Mouse (Mus musculus): ENCODE measurements around the gene Reln. TPM values are rescaled to one million over a fixed set of nuclear protein-coding genes. Genes with fewer than 3 reads are reported as not detected.

Reln gene
- total and polyA plus RNA-seq, 2 experiments from 2014 or later, result 25.3 to 189 TPM

GRCm38 (mm10) chr5:22007304-22008059 lies 337.0 kb downstream of the Reln start:
- ATAC-seq (ENCODE audit: low FRiP score) (no peak), DNase-seq (ENCODE audit: low spot score) (no peak)
- Histone ChIP-seq H3K36me3 (ENCODE audit: insufficient read depth, low read length) (no peaks in the 10 kb centered on the region), H3K4me1 (ENCODE audit: insufficient read depth, low read length) (no peaks in the 10 kb centered on the region), H3K4me2 (ENCODE audit: low read depth, low read length, poor library complexity, severe bottlenecking) (no peak overlapping the region), H3K27ac (ENCODE audit: low read depth, low read length) (no peak overlapping the region), H3K27me3 (ENCODE audit: insufficient read depth, low read length) (no peaks in the 10 kb centered on the region), H3K4me3 (ENCODE audit: low read depth, low read length) (no peak overlapping the region), H3K9me3 (ENCODE audit: low read length) (no peaks in the 10 kb centered on the region), H3K9ac (replicated peaks; ENCODE audit: low read length, poor library complexity, severe bottlenecking) (no peak overlapping the region)
- TF ChIP-seq CTCF (IDR thresholded peaks at IDR 0.05), result no peak
- 64% methylated on average over 11 of the region's 11 CpGs for WGBS

GRCm38 (mm10) chr5:22003858-22004257 lies 340.6 kb downstream of the Reln start:
- Histone ChIP-seq H3K36me3 (ENCODE audit: insufficient read depth, low read length) (no peaks in the 10 kb centered on the region), H3K9ac (replicated peaks; ENCODE audit: low read length, poor library complexity, severe bottlenecking) (no peak overlapping the region), H3K27me3 (ENCODE audit: insufficient read depth, low read length) (no peaks in the 10 kb centered on the region), H3K9me3 (ENCODE audit: low read length) (no peaks in the 10 kb centered on the region), H3K4me2 (ENCODE audit: low read depth, low read length, poor library complexity, severe bottlenecking) (no peak overlapping the region), H3K27ac (ENCODE audit: low read depth, low read length) (no peak overlapping the region), H3K4me3 (ENCODE audit: low read depth, low read length) (no peak overlapping the region), H3K4me1 (ENCODE audit: insufficient read depth, low read length) (no peaks in the 10 kb centered on the region)
- ATAC-seq (ENCODE audit: low FRiP score), result no peak
- TF ChIP-seq CTCF (IDR thresholded peaks at IDR 0.05), result peak; percentile 61
- 78% methylated on average over 4 of the region's 4 CpGs for WGBS
- DNase-seq (ENCODE audit: low spot score), result no peak

- Histone ChIP-seq H3K4me2 (ENCODE audit: low read depth, low read length, poor library complexity, severe bottlenecking) (no peak overlapping the region), H3K9me3 (ENCODE audit: low read length) (no peaks in the 10 kb centered on the region), H3K4me1 (ENCODE audit: insufficient read depth, low read length) (no peaks in the 10 kb centered on the region), H3K9ac (replicated peaks; ENCODE audit: low read length, poor library complexity, severe bottlenecking) (no peak overlapping the region), H3K4me3 (ENCODE audit: low read depth, low read length) (no peak overlapping the region), H3K27me3 (ENCODE audit: insufficient read depth, low read length) (no peaks in the 10 kb centered on the region), H3K36me3 (ENCODE audit: insufficient read depth, low read length) (no peaks in the 10 kb centered on the region), H3K27ac (ENCODE audit: low read depth, low read length) (no peak overlapping the region)
- TF ChIP-seq CTCF (IDR thresholded peaks at IDR 0.05), result no peak
- DNase-seq (ENCODE audit: low spot score) (peak; percentile 43), ATAC-seq (ENCODE audit: low FRiP score) (no peak)
- 74% methylated on average over 5 of the region's 5 CpGs for WGBS
Measured at GRCm38 (mm10) chr5:21987711-21988110, 356.8 kb downstream of the Reln start.

- no peak for ATAC-seq (ENCODE audit: low FRiP score)
- no peaks in the 10 kb centered on the region for H3K27me3 ChIP-seq (ENCODE audit: insufficient read depth, low read length)
- peak; percentile 50 for DNase-seq (ENCODE audit: low spot score)
- no peak overlapping the region for H3K4me3 ChIP-seq (ENCODE audit: low read depth, low read length)
- no peaks in the 10 kb centered on the region for H3K36me3 ChIP-seq (ENCODE audit: insufficient read depth, low read length)
- 51% methylated on average over 4 of the region's 4 CpGs for WGBS
- peak; percentile 70 for TF ChIP-seq CTCF (IDR thresholded peaks at IDR 0.05)
- no peaks in the 10 kb centered on the region for H3K4me1 ChIP-seq (ENCODE audit: insufficient read depth, low read length)
- no peak overlapping the region for H3K9ac ChIP-seq (replicated peaks; ENCODE audit: low read length, poor library complexity, severe bottlenecking)
- no peak overlapping the region for H3K27ac ChIP-seq (ENCODE audit: low read depth, low read length)
- H3K9me3 ChIP-seq (ENCODE audit: low read length), result no peaks in the 10 kb centered on the region
- H3K4me2 ChIP-seq (ENCODE audit: low read depth, low read length, poor library complexity, severe bottlenecking), result no peak overlapping the region
Measured at GRCm38 (mm10) chr5:21986311-21986710, 358.2 kb downstream of the Reln start.

- Histone ChIP-seq H3K27ac (ENCODE audit: low read depth, low read length) (no peak overlapping the region), H3K4me1 (ENCODE audit: insufficient read depth, low read length) (no peaks in the 10 kb centered on the region), H3K27me3 (ENCODE audit: insufficient read depth, low read length) (no peaks in the 10 kb centered on the region), H3K36me3 (ENCODE audit: insufficient read depth, low read length) (no peaks in the 10 kb centered on the region), H3K4me2 (ENCODE audit: low read depth, low read length, poor library complexity, severe bottlenecking) (no peak overlapping the region), H3K4me3 (ENCODE audit: low read depth, low read length) (no peak overlapping the region), H3K9ac (replicated peaks; ENCODE audit: low read length, poor library complexity, severe bottlenecking) (no peak overlapping the region), H3K9me3 (ENCODE audit: low read length) (no peaks in the 10 kb centered on the region)
- WGBS, result 53% methylated on average over 3 of the region's 3 CpGs
- DNase-seq (ENCODE audit: low spot score) (no peak), ATAC-seq (ENCODE audit: low FRiP score) (no peak)
- no peak for TF ChIP-seq CTCF (IDR thresholded peaks at IDR 0.05)
Measured at GRCm38 (mm10) chr5:21983021-21983667, 361.4 kb downstream of the Reln start.

GRCm38 (mm10) chr5:21981216-21981615 lies 363.3 kb downstream of the Reln start:
- no peak overlapping the region for H3K9ac ChIP-seq (replicated peaks; ENCODE audit: low read length, poor library complexity, severe bottlenecking)

More at GRCm38 (mm10) chr5:21981216-21981615, 363.3 kb downstream of the Reln start:
- 92% methylated on average over 3 of the region's 3 CpGs for WGBS
- Histone ChIP-seq H3K4me3 (ENCODE audit: low read depth, low read length) (no peak overlapping the region), H3K4me1 (ENCODE audit: insufficient read depth, low read length) (no peaks in the 10 kb centered on the region), H3K27ac (ENCODE audit: low read depth, low read length) (no peak overlapping the region), H3K36me3 (ENCODE audit: insufficient read depth, low read length) (no peaks in the 10 kb centered on the region), H3K27me3 (ENCODE audit: insufficient read depth, low read length) (no peaks in the 10 kb centered on the region), H3K4me2 (ENCODE audit: low read depth, low read length, poor library complexity, severe bottlenecking) (no peak overlapping the region), H3K9me3 (ENCODE audit: low read length) (no peaks in the 10 kb centered on the region)
- no peak for TF ChIP-seq CTCF (IDR thresholded peaks at IDR 0.05)
- DNase-seq (ENCODE audit: low spot score) (no peak), ATAC-seq (ENCODE audit: low FRiP score) (no peak)
